ENCODE assay signal across 27 mouse cellular contexts in genomic region chr1:89939596-89939960, GRCm38 (mm10). TPM values are rescaled to one million over a fixed set of nuclear protein-coding genes. Genes with fewer than 3 reads are reported as not detected.
DNase-seq lines count a peak whose midpoint lies in the region; ATAC-seq lines count a peak whose summit lies in the region.
"Had no signal": no experiment of that assay in that cellular context is flagged by ENCODE, and none has a peak within 500 bp of the region (broad histone marks: within the 10 kb centered on the region; RNA-seq: fewer than 3 reads in every experiment).

No protein-coding gene starts in this region.

- no peak overlapping the region for H3K9ac ChIP-seq in kidney, embryonic 16.5 days (replicated peaks; ENCODE audit: low read length)
- H3K9ac ChIP-seq in midbrain, embryonic 11.5 days (ENCODE audit: low read length) = no peak overlapping the region
- no peak overlapping the region for H3K9ac ChIP-seq in midbrain, embryonic 14.5 days (replicated peaks; ENCODE audit: low read length)
- H3K9ac ChIP-seq: embryonic facial prominence, embryonic 13.5 days; forebrain, embryonic 12.5 days; heart, embryonic 15.5 days; limb, embryonic 12.5 days; liver, embryonic 15.5 days; neural tube, embryonic 15.5 days had no signal

- ATAC-seq in kidney, embryonic 16.5 days (ENCODE audit: low FRiP score, low TSS enrichment) = 0 out of 2 replicates have a peak, but pooled peaks have one; percentile 1
- no peak for ATAC-seq in midbrain, embryonic 11.5 days (ENCODE audit: low FRiP score)
- no peak for ATAC-seq in midbrain, embryonic 14.5 days (ENCODE audit: low FRiP score, low TSS enrichment)
- no peak for ATAC-seq in cerebellum, adult (ENCODE audit: insufficient number of reproducible peaks, low FRiP score, low TSS enrichment)

- WGBS in kidney, embryonic 16.5 days = 26% methylated on average over 16 of the region's 16 CpGs
- WGBS in midbrain, embryonic 11.5 days = 24% methylated on average over 16 of the region's 16 CpGs
- WGBS in midbrain, embryonic 14.5 days = 28% methylated on average over 16 of the region's 16 CpGs
- 23% methylated on average over 16 of the region's 16 CpGs for WGBS in embryonic facial prominence, embryonic 10.5 days

- H3K9me3 ChIP-seq in kidney, embryonic 16.5 days (ENCODE audit: low read length) = 0 out of 2 replicates have a peak, but pooled peaks cover 3% of the 10 kb centered on the region
- H3K9me3 ChIP-seq in midbrain, embryonic 11.5 days (ENCODE audit: control insufficient read depth, low read length) = no peaks in the 10 kb centered on the region
- no peaks in the 10 kb centered on the region for H3K9me3 ChIP-seq in midbrain, embryonic 14.5 days (ENCODE audit: control insufficient read depth, low read length)
- no peaks in the 10 kb centered on the region for H3K9me3 ChIP-seq in embryonic facial prominence, embryonic 10.5 days
- H3K9me3 ChIP-seq: embryonic facial prominence, embryonic 13.5 days; forebrain, embryonic 12.5 days; heart, embryonic 15.5 days; limb, embryonic 12.5 days; liver, embryonic 15.5 days; neural tube, embryonic 15.5 days had no signal

- H3K27me3 ChIP-seq in kidney, embryonic 16.5 days (ENCODE audit: insufficient read depth, low read length) = peaks cover 95% of the 10 kb centered on the region
- H3K27me3 ChIP-seq in midbrain, embryonic 11.5 days (ENCODE audit: control insufficient read depth, insufficient read depth, low read length) = peaks cover 90% of the 10 kb centered on the region
- H3K27me3 ChIP-seq in midbrain, embryonic 14.5 days (ENCODE audit: control insufficient read depth, insufficient read depth, low read length) = peaks cover 78% of the 10 kb centered on the region
- H3K27me3 ChIP-seq in embryonic facial prominence, embryonic 10.5 days (replicated peaks; ENCODE audit: low read depth, poor library complexity, severe bottlenecking) = peaks cover 100% of the 10 kb centered on the region

- no peak overlapping the region for H3K27ac ChIP-seq in kidney, embryonic 16.5 days (ENCODE audit: low read length)
- no peak overlapping the region for H3K27ac ChIP-seq in midbrain, embryonic 11.5 days (ENCODE audit: low read depth, low read length)
- no peak overlapping the region for H3K27ac ChIP-seq in midbrain, embryonic 14.5 days (replicated peaks; ENCODE audit: low read depth, low read length)
- H3K27ac ChIP-seq in embryonic facial prominence, embryonic 10.5 days (replicated peaks) = no peak overlapping the region
- H3K27ac ChIP-seq: embryonic facial prominence, embryonic 13.5 days; forebrain, embryonic 12.5 days; heart, adult 2 months; heart, embryonic 15.5 days; kidney, postnatal 0 days; layer of hippocampus, adult 2 months; limb, embryonic 12.5 days; liver, embryonic 15.5 days; neural tube, embryonic 15.5 days had no signal

- no peak overlapping the region for H3K4me2 ChIP-seq in kidney, embryonic 16.5 days (replicated peaks; ENCODE audit: low read depth, low read length)
- H3K4me2 ChIP-seq in midbrain, embryonic 11.5 days = no peak overlapping the region
- no peak overlapping the region for H3K4me2 ChIP-seq in midbrain, embryonic 14.5 days (ENCODE audit: low read length)
- H3K4me2 ChIP-seq: forebrain, embryonic 12.5 days had no signal

- no peaks in the 10 kb centered on the region for H3K36me3 ChIP-seq in kidney, embryonic 16.5 days (ENCODE audit: insufficient read depth, low read length)
- H3K36me3 ChIP-seq in midbrain, embryonic 11.5 days (ENCODE audit: control insufficient read depth, insufficient read depth, low read length) = no peaks in the 10 kb centered on the region
- H3K36me3 ChIP-seq in midbrain, embryonic 14.5 days (ENCODE audit: control insufficient read depth, insufficient read depth, low read length) = no peaks in the 10 kb centered on the region
- no peaks in the 10 kb centered on the region for H3K36me3 ChIP-seq in embryonic facial prominence, embryonic 10.5 days (replicated peaks)
- H3K36me3 ChIP-seq: embryonic facial prominence, embryonic 13.5 days; forebrain, embryonic 12.5 days; heart, embryonic 15.5 days; limb, embryonic 12.5 days; liver, embryonic 15.5 days; neural tube, embryonic 15.5 days had no signal

- H3K4me1 ChIP-seq in kidney, embryonic 16.5 days (ENCODE audit: insufficient read depth, low read length) = peaks cover 10% of the 10 kb centered on the region; the same call in 1 of the 2 replicates
- peaks cover 31% of the 10 kb centered on the region for H3K4me1 ChIP-seq in midbrain, embryonic 11.5 days (ENCODE audit: control insufficient read depth, insufficient read depth, low read length)
- H3K4me1 ChIP-seq in midbrain, embryonic 14.5 days (ENCODE audit: control insufficient read depth, insufficient read depth, low read length) = peaks cover 19% of the 10 kb centered on the region
- peaks cover 49% of the 10 kb centered on the region for H3K4me1 ChIP-seq in embryonic facial prominence, embryonic 10.5 days

- H3K4me3 ChIP-seq in kidney, embryonic 16.5 days (ENCODE audit: low read length) = no peak overlapping the region
- no peak overlapping the region for H3K4me3 ChIP-seq in midbrain, embryonic 11.5 days (ENCODE audit: low read depth, low read length)
- no peak overlapping the region for H3K4me3 ChIP-seq in midbrain, embryonic 14.5 days (replicated peaks; ENCODE audit: low read depth, low read length)
- 0 out of 2 replicates have a peak overlapping the region, but pooled peaks have one; percentile 19 for H3K4me3 ChIP-seq in embryonic facial prominence, embryonic 10.5 days
- H3K4me3 ChIP-seq: erythroblast, embryonic 14.5 days; forebrain, embryonic 12.5 days; heart, adult 2 months; layer of hippocampus, adult 2 months; liver, embryonic 15.5 days; neural tube, embryonic 15.5 days had no signal

- no peak for DNase-seq in kidney, postnatal 10 days
- DNase-seq in midbrain, embryonic 11.5 days (ENCODE audit: low spot score, missing footprints) = peak; percentile 91
- no peak for DNase-seq in midbrain, embryonic 14.5 days
- DNase-seq in embryonic facial prominence, embryonic 10.5 days (ENCODE audit: low spot score) = no peak
- no peak for DNase-seq in layer of hippocampus, postnatal 36 days
- DNase-seq: adrenal gland, postnatal 25 days; B cell, adult 2 months; gastrocnemius, postnatal 25 days; heart, adult 2 months; heart, postnatal 4 days; kidney, adult 18-20 months; lung, postnatal 14 days; right cerebral cortex, adult 18-20 months; right cerebral cortex, postnatal 4 days; thymus, postnatal 36 days had no signal

RNA-seq across cellular contexts. Expression of gene Gbx2, which starts 8.6 kb away (rescaled TPM):
- polyA plus RNA-seq in kidney, embryonic 16.5 days (2015; fragmentation: Nextera tagmentation; extraction: Ambion mirVana) = 0.22 and 0.23 TPM in 2 replicates
- polyA plus RNA-seq in midbrain, embryonic 11.5 days (2014; fragmentation: Nextera tagmentation; extraction: Ambion mirVana) = 9.6 TPM in 2 replicates
- 11.6 and 12.1 TPM in 2 replicates for polyA plus RNA-seq in midbrain, embryonic 14.5 days (2014; fragmentation: Nextera tagmentation; extraction: Ambion mirVana)
- polyA plus RNA-seq in embryonic facial prominence, embryonic 10.5 days (2016; fragmentation: Nextera tagmentation; extraction: Ambion mirVana) = 8.7 and 11.1 TPM in 2 replicates
- total RNA-seq in layer of hippocampus, postnatal 36 days (2021) = under 1 TPM in 1 of 2 experiments, not detected in 1; 0.17 TPM
- total RNA-seq: adrenal gland, postnatal 25 days had no signal
- polyA plus RNA-seq: erythroblast, embryonic 14.5 days; heart, embryonic 15.5 days; kidney, postnatal 0 days; limb, embryonic 12.5 days; stomach, embryonic 14.5 days had no signal
